Mouse (Mus musculus) cerebellum, postnatal 4 days (tissue): ENCODE data around the gene Pfkp.

Experiments used
- DNase-seq, 2 experiments: peaks; one replicate each; pipeline ENCODE4 v3.0.0; 2022; ENCODE audit warnings: low spot score in 2 of 2, mixed read lengths in 1 of 2

Pfkp gene

DNA sequence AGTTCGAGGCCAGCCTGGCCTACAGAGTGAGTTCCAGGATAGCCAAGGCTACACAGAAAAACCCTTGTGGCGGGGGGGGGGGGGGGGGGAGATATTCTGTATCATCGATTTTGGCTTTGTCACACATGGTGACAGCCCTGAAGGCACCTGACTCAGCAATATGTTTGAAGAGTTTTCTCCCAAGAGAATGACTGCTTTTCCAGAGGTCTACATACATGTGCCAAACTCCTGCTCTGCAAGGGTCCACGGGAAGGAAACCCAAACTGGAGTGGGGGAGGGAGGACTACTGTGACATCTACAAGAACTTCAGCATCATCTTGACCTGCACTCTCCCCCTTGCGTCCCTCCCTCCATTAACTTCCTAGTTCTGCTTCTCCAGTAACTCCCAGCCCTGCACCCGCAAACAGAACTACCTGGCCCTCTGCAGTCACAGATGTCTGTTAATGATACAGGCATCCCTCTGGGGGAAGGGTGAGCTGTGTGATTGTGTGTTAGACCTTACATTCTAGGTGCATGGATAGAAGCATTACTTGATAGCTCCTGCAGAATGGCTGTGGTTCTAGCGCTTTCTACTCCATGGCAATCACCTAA is 10.9 kb downstream of the Pfkp start:
- DNase-seq = no peak

DNA sequence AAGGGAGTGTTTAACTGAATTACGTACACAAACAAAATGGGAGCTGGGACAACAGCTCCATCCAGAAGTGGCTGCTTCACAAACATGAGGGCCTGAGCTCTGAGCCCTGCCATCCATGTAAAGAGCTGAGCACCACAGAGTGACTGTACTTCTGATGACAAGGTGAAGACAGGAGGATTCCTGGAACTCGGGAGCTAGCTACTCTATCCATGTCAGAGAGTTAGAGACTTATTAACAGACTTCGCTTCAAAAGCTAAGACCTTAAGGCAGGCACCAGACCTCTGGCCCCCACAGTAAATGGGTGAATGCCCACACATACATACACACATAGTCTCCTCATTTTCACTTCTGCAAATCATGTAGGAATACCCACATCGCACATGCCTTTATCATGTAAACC is 11.6 kb downstream of the Pfkp start:
- no peak for DNase-seq

GRCm38 (mm10) chr13:6636520-6636919 is 12.1 kb downstream of the Pfkp start:
- DNase-seq = no peak

DNA sequence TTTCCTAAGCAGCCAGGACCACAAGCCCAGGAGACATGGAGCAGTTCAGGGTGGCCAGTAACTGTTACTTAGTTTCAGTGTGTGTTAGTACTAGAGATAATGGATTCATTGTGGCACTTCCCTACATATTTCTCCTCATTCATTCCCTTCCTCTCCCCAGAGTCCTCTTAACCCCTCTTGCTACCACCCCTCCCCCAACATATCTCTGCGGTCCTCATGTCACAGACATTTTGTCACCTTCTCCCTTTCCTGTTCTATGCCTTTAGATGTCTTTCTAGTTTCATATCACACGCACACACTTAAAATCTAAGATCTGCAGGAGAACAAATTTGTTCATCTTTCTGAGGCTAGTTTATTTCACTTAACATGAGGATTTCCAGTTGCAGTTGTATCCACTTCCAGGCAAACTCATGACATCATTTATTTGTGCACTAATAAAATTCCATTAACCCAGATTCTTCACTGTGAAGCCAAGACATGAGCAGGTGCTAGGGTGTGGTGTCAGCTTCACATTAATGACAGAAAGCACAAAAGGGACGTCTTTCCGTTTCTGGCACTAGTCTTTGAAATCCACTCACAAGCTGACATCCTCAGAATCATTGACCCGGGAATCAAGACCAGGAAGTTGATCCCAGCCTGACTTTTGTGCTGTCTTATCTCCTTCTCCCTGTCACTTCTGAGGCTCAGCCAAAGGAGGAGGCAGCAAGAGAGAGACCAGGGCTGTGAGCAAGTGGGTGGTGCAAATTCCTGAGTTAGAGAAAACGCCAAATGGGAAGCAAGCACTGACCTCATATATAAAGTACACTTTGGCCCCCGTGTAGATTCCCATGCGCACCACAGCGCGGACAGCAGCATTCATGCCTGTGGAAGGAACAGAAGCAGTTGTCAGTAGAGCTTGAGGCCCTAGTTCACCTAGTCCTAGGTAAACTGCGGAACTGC is 13.2 kb downstream of the Pfkp start:
- DNase-seq = no peak

GRCm38 (mm10) chr13:6634063-6634462 is 14.5 kb downstream of the Pfkp start:
- DNase-seq = no peak

GRCm38 (mm10) chr13:6633524-6633923 is 15.1 kb downstream of the Pfkp start:
- DNase-seq = no peak

DNA sequence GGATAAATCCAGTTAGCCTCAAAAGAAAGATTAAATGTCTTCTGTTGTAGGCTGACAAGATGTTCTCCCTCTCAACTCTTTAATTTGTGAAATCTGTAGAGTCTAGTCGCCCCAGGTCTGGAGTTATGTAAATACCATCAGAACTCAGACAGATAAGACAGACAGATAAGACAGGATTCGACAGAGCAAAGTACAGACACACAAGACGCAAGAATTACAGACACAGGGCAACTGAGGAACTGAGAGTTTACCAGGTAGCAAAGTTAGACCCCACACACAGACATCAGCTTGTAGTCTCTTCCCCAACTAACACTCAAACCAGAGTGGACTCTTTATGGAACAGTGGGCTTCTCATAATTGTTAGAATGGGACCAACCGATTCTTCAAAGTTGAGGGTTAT is 15.6 kb downstream of the Pfkp start:
- no peak for DNase-seq

DNA sequence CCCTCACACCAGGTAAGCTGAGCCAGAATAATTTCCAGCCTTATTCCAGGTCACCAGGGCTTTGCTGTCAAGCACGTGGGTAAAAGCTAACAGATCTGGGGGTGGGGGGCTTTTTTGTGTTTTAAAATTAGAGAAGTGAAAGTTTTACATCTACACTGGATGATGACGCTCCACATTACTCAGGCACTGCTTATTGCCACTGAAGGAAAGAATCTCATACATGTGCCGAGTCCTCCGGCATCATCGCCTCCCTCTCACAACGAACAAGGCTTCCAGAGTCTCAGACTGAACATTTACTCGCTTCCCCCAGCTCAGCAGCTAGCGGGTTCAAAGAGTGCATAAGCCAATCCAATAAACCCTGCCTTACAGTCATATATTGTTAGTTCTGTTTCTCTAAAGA is 16.1 kb downstream of the Pfkp start:
- DNase-seq = no peak

- no peak for DNase-seq
These were observed 16.6 kb downstream of the Pfkp start for GRCm38 (mm10) chr13:6631772-6632510.

- DNase-seq = no peak
These were observed 17.9 kb downstream of the Pfkp start for GRCm38 (mm10) chr13:6630660-6631059.

DNA sequence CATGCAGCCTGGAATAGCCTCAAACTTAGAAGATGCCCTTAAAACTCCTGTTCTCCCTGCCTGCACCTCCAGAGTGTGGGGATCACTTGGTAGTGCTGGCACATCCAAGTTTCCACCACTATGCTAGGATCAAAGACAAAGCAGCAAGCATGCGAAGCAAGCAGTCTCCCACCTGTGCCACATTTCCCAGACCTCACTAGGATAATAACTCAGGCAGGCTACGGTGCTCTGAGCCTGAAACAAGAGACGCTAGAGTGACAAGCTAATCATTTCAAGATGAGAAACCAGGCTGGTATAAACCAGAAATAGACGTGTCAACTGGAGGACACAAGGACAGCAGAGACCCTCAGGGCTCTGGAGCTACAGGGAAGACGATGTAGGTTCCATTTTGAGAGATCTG is 18.6 kb downstream of the Pfkp start:
- DNase-seq = no peak

DNA sequence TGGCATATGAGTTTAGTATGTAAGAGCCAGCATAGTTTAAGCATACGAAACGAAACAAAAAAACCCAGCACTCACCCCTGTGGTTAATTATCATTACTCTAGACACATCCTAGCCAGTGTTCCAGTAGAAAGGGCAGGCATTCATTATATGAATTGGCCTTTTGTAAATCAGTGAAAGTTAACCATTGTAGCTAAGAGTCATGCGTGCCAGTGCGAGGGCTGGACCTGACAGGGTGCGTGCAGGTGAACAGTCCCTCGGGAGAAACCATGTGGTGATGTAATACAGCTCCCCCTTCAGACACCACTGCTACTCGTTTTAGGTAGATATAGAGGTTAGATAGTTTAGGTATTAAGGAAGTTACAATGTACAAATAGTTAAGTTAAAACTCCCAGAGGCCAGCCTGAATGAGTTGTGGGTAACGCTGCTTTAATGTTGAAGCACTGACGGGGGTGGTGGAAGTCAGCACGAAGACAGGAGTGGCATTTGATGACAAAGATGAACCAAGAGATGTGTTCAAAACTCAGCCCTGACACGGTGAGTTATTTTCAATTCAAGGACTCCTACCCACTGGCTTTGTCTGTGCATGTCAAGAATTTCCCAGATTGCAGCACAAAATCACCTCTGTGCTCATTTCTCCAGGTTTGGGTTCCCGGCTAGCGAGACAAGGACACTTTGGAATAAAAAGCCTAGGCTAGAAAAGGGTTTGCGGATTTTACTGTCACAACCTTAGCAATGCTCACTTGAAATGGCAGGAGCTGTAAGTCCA is 19.4 kb downstream of the Pfkp start:
- DNase-seq = no peak

- no peak for DNase-seq
These were observed 20.3 kb downstream of the Pfkp start for GRCm38 (mm10) chr13:6628261-6628660.

DNA sequence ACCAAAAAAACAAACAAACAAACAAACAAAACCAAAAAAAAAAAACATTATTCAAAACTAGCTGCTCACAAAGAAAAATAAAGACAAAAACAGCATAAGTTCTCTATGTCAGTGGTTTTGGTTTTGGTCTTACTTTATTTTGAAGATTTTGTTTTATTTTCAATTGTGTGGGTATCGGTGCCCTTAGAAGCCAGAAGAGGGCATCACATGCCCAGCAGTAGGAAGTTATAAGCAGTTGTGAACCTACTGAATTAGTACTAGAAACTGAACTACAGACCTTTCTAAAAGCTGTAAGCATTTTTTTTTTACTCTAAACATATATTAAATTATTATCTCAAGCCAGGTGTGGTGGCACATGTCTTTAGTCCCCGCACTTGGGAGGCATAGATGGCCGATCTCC is 21.2 kb downstream of the Pfkp start:
- DNase-seq = no peak

DNA sequence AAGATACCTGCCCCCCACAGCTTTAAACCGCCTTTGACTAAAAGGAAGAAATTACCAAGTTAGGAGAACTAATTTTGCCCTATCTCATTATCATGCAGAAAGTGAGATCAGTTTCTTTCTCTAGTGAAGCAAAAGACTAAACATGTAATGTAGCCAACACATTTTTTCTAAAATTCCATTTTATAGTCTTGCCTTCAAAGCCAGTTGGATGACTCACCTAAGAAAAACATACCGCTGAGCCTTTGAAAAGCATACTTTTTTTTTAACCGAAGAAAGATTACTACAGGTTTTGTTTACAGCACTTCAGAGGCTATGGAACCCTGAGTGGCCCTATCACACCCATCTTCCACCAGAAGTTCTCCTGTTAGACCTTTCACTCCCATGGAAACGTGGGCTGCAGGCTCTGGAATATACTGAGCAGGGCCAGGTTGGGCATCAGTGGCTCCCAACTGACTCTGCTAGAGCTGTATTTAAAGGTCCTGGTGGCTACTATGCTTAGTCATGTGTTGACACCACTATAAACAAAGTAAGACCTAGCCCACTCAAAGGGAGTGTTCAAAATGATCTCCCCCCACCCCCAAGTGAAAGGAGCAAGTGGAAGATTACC is 22.0 kb downstream of the Pfkp start:
- no peak for DNase-seq

DNA sequence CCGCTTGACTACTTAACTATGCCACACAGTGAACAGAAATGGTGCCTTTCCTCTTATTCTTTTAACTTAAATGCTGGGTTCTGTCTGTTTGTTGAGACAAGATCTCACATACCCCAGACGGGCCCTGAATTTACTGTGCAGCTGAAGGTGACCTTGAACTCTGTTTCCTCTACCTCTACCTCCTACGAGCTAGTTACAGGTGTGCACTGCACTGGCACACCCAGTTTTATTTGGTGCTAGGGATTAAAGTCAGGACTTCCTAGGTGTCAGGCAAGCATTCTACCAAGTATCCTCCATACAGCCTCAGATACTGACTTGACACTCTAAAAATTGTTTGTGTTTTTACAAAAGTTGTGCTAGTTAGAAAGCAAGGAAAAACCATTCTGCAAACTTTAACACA is 22.6 kb downstream of the Pfkp start:
- no peak for DNase-seq

DNA sequence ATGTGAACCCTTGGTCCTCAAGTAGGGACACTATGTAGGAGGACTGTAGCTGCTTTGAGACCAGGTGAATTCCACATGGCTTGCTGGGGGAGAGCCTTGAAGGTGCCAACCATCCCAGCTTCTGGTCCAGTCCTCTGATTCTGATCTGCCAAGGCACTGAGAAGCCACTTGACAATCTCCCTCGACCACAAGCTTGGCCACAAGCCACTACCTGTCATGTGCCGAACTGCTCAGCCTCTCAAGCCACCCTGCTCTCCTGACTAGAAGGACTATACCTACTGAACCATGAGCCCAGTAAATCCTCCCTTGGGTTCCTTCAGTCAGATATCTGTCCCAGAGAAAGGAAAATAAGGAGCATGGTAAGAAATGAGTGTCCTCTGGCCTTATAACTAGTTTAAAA is 24.0 kb downstream of the Pfkp start:
- DNase-seq = no peak

- DNase-seq = no peak
These were observed 24.5 kb downstream of the Pfkp start for GRCm38 (mm10) chr13:6624121-6624520.

DNA sequence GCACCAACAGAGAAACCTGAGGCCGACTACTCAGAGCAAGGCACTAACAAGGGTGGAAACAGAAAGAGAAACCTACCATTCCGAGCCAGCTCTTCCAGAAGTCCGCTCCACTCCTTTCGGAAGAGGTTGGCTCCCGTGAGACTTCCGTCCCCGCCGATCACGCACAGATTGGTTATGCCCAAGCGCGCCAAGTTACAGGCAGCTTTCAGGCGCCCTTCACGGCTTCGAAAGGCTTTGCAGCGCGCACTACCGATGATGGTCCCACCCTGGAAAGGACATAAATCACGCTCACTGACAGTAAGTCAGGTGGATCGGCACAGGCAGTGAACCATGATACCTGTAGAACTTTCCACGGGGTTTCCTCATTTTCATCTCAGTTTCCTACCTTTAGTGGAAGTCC is 26.7 kb downstream of the Pfkp start:
- no peak for DNase-seq

DNA sequence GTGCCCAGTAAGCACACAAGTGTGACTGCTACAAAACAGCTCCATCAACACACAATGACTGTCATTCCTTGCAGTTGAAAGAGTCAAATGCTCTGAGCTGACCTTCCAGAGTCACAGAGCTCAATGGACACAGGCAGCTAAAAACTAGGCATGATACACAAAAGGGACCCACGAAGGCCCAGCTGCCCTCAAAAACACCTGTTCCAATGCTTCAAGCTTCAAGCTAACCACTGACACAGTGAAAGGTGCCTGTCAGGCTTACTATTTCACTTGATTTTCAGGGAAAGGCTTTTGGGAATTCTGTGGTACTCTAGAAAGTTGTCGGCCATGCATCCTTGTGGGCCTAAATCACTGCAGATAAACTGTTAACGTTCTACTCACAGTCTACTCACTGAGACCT is 28.3 kb downstream of the Pfkp start:
- DNase-seq = no peak

GRCm38 (mm10) chr13:6618711-6619110 is 29.9 kb downstream of the Pfkp start:
- no peak for DNase-seq
